Mouse (Mus musculus) CH12.LX (cell line): ENCODE results near the gene Bclaf3. TPM values are rescaled to one million over a fixed set of nuclear protein-coding genes. Genes with fewer than 3 reads are reported as not detected.

Source experiments
- DNase-seq: peaks from one replicate; pipeline ENCODE4 v3.0.0-alpha.2; 2013; ENCODE audit errors: extremely low read depth
- H3K27ac ChIP-seq: 2 replicates; pipeline ENCODE4 v1.5.1; 2012; ENCODE audit warnings: low read depth, mild to moderate bottlenecking, control low read depth, moderate library complexity; ENCODE audit not compliant: insufficient read depth
- H3K27me3 ChIP-seq: replicated peaks from 2 replicates; pipeline ENCODE3; 2012; ENCODE audit warnings: inconsistent platforms
- H3K36me3 ChIP-seq, 2 experiments: replicated peaks in 1 of 2; 2 replicates each; pipeline versions ENCODE3 to v1.6.1; 2012; ENCODE audit warnings: inconsistent platforms in 1 of 2, low read length in 1 of 2, mild to moderate bottlenecking in 1 of 2, mixed read lengths in 1 of 2, moderate library complexity in 1 of 2; ENCODE audit not compliant: control insufficient read depth in 1 of 2, insufficient read depth in 1 of 2
- H3K4me1 ChIP-seq, 2 experiments: 2 replicates each; pipeline ENCODE4 v1.6.1; 2012; ENCODE audit warnings: inconsistent platforms in 1 of 2, moderate library complexity in 1 of 2; ENCODE audit not compliant: insufficient read depth in 2 of 2, control insufficient read depth in 1 of 2
- H3K4me2 ChIP-seq: 2 replicates; pipeline ENCODE4 v1.6.1; 2012; ENCODE audit warnings: low read depth, mild to moderate bottlenecking, control low read depth; ENCODE audit not compliant: poor library complexity, insufficient read depth, severe bottlenecking
- H3K4me3 ChIP-seq, 3 experiments: fragments of 150-350 bp in 1 of 3; sonication (generic) in 1 of 3; replicated peaks in 1 of 3; 2 replicates each; pipeline versions ENCODE3 to v1.5.1; 2011 to 2012; ENCODE audit warnings: low read depth in 2 of 3, low read length in 2 of 3, mild to moderate bottlenecking in 2 of 3, moderate library complexity in 2 of 3, control low read depth in 1 of 3, improper control_type of control experiment in 1 of 3, inconsistent platforms in 1 of 3, mixed read lengths in 1 of 3; ENCODE audit not compliant: poor library complexity in 1 of 3
- H3K79me2 ChIP-seq: replicated peaks from 2 replicates; pipeline ENCODE4 v1.6.1; 2012; ENCODE audit warnings: mild to moderate bottlenecking, moderate library complexity; ENCODE audit not compliant: control insufficient read depth, poor library complexity, insufficient read depth, severe bottlenecking; ENCODE audit errors: extremely low read depth
- H3K9ac ChIP-seq: 2 replicates; pipeline ENCODE4 v1.6.1; 2012; ENCODE audit warnings: low read depth, mild to moderate bottlenecking, control low read depth, moderate library complexity; ENCODE audit not compliant: insufficient read depth
- H3K9me3 ChIP-seq: replicated peaks from 2 replicates; pipeline ENCODE3; 2012; ENCODE audit warnings: low read length, inconsistent platforms, mixed read lengths
- BHLHE40 ChIP-seq: IDR thresholded peaks from 2 replicates; pipeline ENCODE4 v1.6.1; 2011; ENCODE audit warnings: mild to moderate bottlenecking, low read depth, low read length, improper control_type of control experiment
- CHD1 ChIP-seq: IDR thresholded peaks from 2 replicates; pipeline ENCODE4 v1.6.1; 2012; ENCODE audit warnings: low read depth, low read length, improper control_type of control experiment, inconsistent platforms
- CHD2 ChIP-seq: IDR thresholded peaks from 2 replicates; pipeline ENCODE4 v1.6.1; 2011; ENCODE audit warnings: low read length, improper control_type of control experiment
- CTCF ChIP-seq, 2 experiments: IDR thresholded peaks in 1 of 2; conservative IDR thresholded peaks in 1 of 2; 2 replicates each; pipeline ENCODE4 v1.5.1; 2011 to 2012; ENCODE audit warnings: low read depth in 2 of 2, low read length in 2 of 2, improper control_type of control experiment in 1 of 2, inconsistent platforms in 1 of 2, mild to moderate bottlenecking in 1 of 2, moderate library complexity in 1 of 2
- ELF1 ChIP-seq: IDR thresholded peaks from 2 replicates; pipeline ENCODE4 v1.6.1; 2014; ENCODE audit warnings: low read depth, mild to moderate bottlenecking, inconsistent platforms, low read length, improper control_type of control experiment
- EP300 ChIP-seq: IDR thresholded peaks from 2 replicates; pipeline ENCODE4 v1.6.1; 2011; ENCODE audit warnings: low read length, improper control_type of control experiment
- ETS1 ChIP-seq: conservative IDR thresholded peaks from 2 replicates; pipeline ENCODE4 v1.6.1; 2012; ENCODE audit warnings: low read depth, mild to moderate bottlenecking, inconsistent platforms, low read length, improper control_type of control experiment, moderate library complexity
- JUN ChIP-seq: IDR thresholded peaks from 2 replicates; pipeline ENCODE4 v1.6.1; 2011; ENCODE audit warnings: low read depth, mild to moderate bottlenecking, low read length, improper control_type of control experiment, moderate library complexity; ENCODE audit not compliant: insufficient read depth
- JUND ChIP-seq: conservative IDR thresholded peaks from 2 replicates; pipeline ENCODE4 v1.6.1; 2011; ENCODE audit warnings: low read depth, low read length, improper control_type of control experiment
- MAZ ChIP-seq: IDR thresholded peaks from 2 replicates; pipeline ENCODE4 v1.6.1; 2012; ENCODE audit warnings: low read depth, mild to moderate bottlenecking, inconsistent platforms, low read length, improper control_type of control experiment, moderate library complexity
- MYC ChIP-seq: IDR thresholded peaks from 2 replicates; pipeline ENCODE4 v1.6.1; 2011; ENCODE audit warnings: low read depth, mild to moderate bottlenecking, improper control_type of control experiment, low read length
- NRF1 ChIP-seq: IDR thresholded peaks from 2 replicates; pipeline ENCODE4 v1.6.1; 2014; ENCODE audit warnings: low read depth, mild to moderate bottlenecking, inconsistent platforms, low read length, improper control_type of control experiment, moderate library complexity
- POLR2A ChIP-seq: IDR thresholded peaks from 2 replicates; pipeline ENCODE4 v1.6.1; 2011; ENCODE audit warnings: low read depth, mild to moderate bottlenecking, improper control_type of control experiment, low read length
- POLR2AphosphoS2 ChIP-seq: IDR thresholded peaks from 2 replicates; pipeline ENCODE4 v1.6.1; 2011; ENCODE audit warnings: low read depth, low read length, improper control_type of control experiment
- SIN3A ChIP-seq: IDR thresholded peaks from 2 replicates; pipeline ENCODE4 v1.6.1; 2012; ENCODE audit warnings: low read length, improper control_type of control experiment, inconsistent platforms
- TBP ChIP-seq: conservative IDR thresholded peaks from 2 replicates; pipeline ENCODE4 v1.6.1; 2011; ENCODE audit warnings: low read depth, low read length, improper control_type of control experiment
- TCF12 ChIP-seq: IDR thresholded peaks from 2 replicates; pipeline ENCODE4 v1.6.1; 2014; ENCODE audit warnings: low read depth, mild to moderate bottlenecking, inconsistent platforms, low read length, improper control_type of control experiment
- UBTF ChIP-seq: IDR thresholded peaks from 2 replicates; pipeline ENCODE4 v1.6.1; 2012; ENCODE audit warnings: low read depth, mild to moderate bottlenecking, inconsistent platforms, low read length, improper control_type of control experiment, moderate library complexity
- USF2 ChIP-seq: conservative IDR thresholded peaks from 2 replicates; pipeline ENCODE4 v1.6.1; 2011; ENCODE audit warnings: low read depth, low read length, improper control_type of control experiment
- ZKSCAN1 ChIP-seq: IDR thresholded peaks from 2 replicates; pipeline ENCODE4 v1.6.1; 2012; ENCODE audit warnings: low read depth, inconsistent platforms, low read length, improper control_type of control experiment, borderline replicate concordance
- ZNF384 ChIP-seq: IDR thresholded peaks from 2 replicates; pipeline ENCODE4 v1.6.1; 2012; ENCODE audit warnings: low read depth, low read length, improper control_type of control experiment, inconsistent platforms
- dilution Hi-C: fragments of 300-500 bp; cut with MboI; formaldehyde crosslinking; loops from 2 replicates; pipeline ENCODE4 v1.14.3; 2020; ENCODE audit warnings: low sequenced_read_pairs; ENCODE audit not compliant: extremely low pct_unique_long_range_greater_than_20kb, extremely low pct_ligation_motif_present
- in situ Hi-C: fragments of 300-500 bp; cut with MboI; formaldehyde crosslinking; loops from 3 replicates; pipeline ENCODE4 v1.14.3; 2019; ENCODE audit warnings: low sequenced_read_pairs, low pct_ligation_motif_present, low pct_unique_long_range_greater_than_20kb, mixed read lengths
- polyA plus RNA-seq: library from polyadenylated mRNA; unstranded; fragments of >175 nt; gene quantifications from 2 replicates; pipeline ENCODE4 v1.2.1, GENCODE M21; 2012; ENCODE audit warnings: low read depth; ENCODE audit not compliant: insufficient read length
- total RNA-seq, 2 experiments: library from RNA; depleted of rRNA; stranded (reverse); fragments of 300-350 nt in 1 of 2; fragments of >200 nt in 1 of 2; gene quantifications; 2 replicates each; pipeline ENCODE4 v1.2.3; 2012 to 2014

Gene Bclaf3
- total and polyA plus RNA-seq, 3 experiments: 6.6 to 14.7 (median 14.6) TPM

DNA sequence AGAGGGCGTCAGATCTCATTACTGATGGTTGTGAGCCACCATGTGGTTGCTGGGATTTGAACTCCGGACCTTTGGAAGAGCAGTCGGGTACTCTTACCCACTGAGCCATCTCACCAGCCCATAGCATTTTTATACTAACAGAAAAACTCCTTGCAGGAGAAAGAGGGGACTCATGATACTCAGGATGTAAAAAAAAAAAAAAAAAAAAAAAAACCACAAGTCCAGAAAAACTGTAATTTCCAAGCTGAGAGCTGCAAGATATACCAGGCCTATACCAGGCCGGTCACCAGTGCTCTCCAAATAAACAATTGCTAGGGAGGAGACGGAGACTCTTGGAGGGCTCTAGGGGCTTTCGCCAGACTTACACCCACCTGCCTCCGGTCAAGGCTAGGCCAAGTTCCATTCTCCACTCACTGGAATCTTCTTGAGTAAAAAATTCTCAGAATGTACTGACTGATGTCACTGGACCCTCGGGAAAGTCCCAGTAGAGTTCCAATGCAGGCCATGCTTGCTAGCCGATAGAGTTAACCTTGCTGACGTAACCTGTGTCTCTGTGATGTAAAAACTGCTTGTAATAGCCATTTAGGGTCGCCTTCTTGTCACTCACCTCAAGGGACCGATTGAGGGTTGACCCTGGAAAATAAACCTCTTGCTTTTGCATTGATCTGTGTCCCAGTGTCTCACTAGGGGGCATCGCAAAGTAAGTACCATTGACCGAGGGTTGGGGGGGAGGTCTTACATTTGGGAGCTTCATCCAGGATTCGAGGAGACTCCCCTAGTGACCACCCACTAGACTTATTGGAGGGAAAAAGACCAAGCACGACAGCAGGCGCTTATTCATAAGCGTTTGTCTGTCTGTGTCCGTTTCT is 16.4 kb upstream of the Bclaf3 start (continued):
- TF ChIP-seq TCF12: peak; percentile 27; the same call in 1 of the 2 replicates
- TF ChIP-seq, all 38 proteins: peak for 6

DNA sequence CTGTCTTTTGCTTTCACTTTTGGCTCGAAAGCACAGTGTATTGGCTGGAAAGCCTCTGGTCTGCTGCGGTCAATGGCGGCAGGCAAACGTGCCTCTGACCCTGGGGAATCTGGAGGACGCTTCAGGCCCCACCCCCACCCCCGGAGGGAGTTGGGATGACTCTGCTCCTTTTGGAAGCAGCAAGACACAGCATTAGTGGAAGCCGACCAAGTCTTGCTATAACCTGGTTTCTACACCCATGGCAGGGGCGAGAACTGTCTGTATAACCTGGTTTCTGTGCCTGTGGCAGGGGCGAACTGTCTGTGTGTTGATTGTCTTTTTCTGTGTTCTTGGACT is 15.8 kb upstream of the Bclaf3 start:
- H3K9me3 ChIP-seq: no peaks in the 10 kb centered on the region
- peak overlapping the region; percentile 40; the same call in 1 of the 2 replicates for H3K4me2 ChIP-seq
- no peak for DNase-seq
- peak overlapping the region; percentile 9; the same call in 1 of the 2 replicates for H3K9ac ChIP-seq
- peak overlapping the region; percentile 34 to 46 (median 39) for H3K4me3 ChIP-seq
- H3K36me3 ChIP-seq: no peaks in the 10 kb centered on the region
- dilution Hi-C loops (no loop called here), in situ Hi-C loops (no loop called here)
- H3K4me1 ChIP-seq: no peaks in the 10 kb centered on the region
- no peaks in the 10 kb centered on the region for H3K27me3 ChIP-seq
- TF ChIP-seq ELF1 (no peak), MAZ (no peak), MYC (no peak), UBTF (no peak), ETS1 (0 out of 2 replicates have a peak, but pooled peaks have one; percentile 8), ZNF384 (no peak), JUN (no peak), POLR2AphosphoS2 (no peak), NRF1 (no peak), CHD2 (peak; percentile 40; the same call in 1 of the 2 replicates), BHLHE40 (peak; percentile 83), SIN3A (no peak)
- peak overlapping the region; percentile 68 for H3K27ac ChIP-seq
- no peaks in the 10 kb centered on the region for H3K79me2 ChIP-seq

DNA sequence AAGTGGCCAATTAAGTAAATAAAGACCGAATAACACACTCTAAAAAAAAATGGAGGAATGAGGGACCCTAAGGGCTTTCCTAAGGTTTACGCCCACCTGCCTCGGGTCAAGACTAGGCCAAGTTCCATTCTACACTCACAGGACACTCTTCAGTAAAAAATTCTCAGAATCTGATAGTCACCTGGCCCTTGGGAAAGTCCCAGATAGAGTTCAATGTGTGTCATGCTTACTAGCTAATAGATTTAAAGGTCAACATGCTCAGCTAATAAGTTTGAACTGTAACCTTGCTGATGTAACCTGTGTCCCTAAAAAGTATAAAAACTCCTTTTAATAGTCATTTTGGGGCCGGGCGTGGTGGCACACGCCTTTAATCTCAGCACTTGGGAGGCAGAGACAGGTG is 10.9 kb upstream of the Bclaf3 start:
- Histone ChIP-seq H3K36me3 (no peaks in the 10 kb centered on the region), H3K79me2 (no peaks in the 10 kb centered on the region), H3K4me2 (no peak overlapping the region), H3K4me1 (peaks cover 0 to 5% of the 10 kb centered on the region in 2 experiments; a peak in 1 of 4 replicates), H3K27me3 (no peaks in the 10 kb centered on the region), H3K27ac (no peak overlapping the region), H3K4me3 (no peak overlapping the region), H3K9me3 (no peaks in the 10 kb centered on the region), H3K9ac (no peak overlapping the region)
- dilution Hi-C loops: no loop called here
- DNase-seq: no peak
- TF ChIP-seq CHD1 (no peak), CHD2 (no peak), USF2 (no peak), JUND (no peak), TBP (no peak), EP300 (no peak), ETS1 (no peak), MAZ (no peak), POLR2A (no peak), CTCF (conservative IDR thresholded peaks at IDR 0.05 in 1 of 2, IDR thresholded peaks at IDR 0.05 in 1 of 2; ENCODE audit: low read depth in 2 of 2, low read length in 2 of 2) (no peak), NRF1 (no peak), ZKSCAN1 (no peak)
- in situ Hi-C loops: no loop called here
